Mouse (Mus musculus) neural tube, embryonic 14.5 days (tissue): ENCODE data around the gene Vdac1. TPM values are rescaled to one million over a fixed set of nuclear protein-coding genes. Genes with fewer than 3 reads are reported as not detected.

ENCODE experiments used
- ATAC-seq: fragments of 200-750 bp; cut with Nextera tagmentation; 2 replicates; pipeline ENCODE4 v1.8.0; 2017; ENCODE audit warnings: low read depth, mild to moderate bottlenecking, moderate TSS enrichment, moderate library complexity
- H3K27ac ChIP-seq: fragments of 300-500 bp; sonication (generic); 2 replicates; pipeline ENCODE4 v1.5.1; 2014; ENCODE audit warnings: low read depth, mild to moderate bottlenecking, control low read depth, low read length, moderate library complexity, mixed read lengths
- H3K27me3 ChIP-seq: fragments of 300-500 bp; sonication (generic); 2 replicates; pipeline ENCODE4 v1.6.1; 2014; ENCODE audit warnings: low read length; ENCODE audit not compliant: control insufficient read depth, insufficient read depth
- H3K36me3 ChIP-seq: fragments of 300-500 bp; sonication (generic); 2 replicates; pipeline ENCODE4 v1.6.1; 2014; ENCODE audit warnings: low read length, mixed read lengths; ENCODE audit not compliant: control insufficient read depth, insufficient read depth
- H3K4me1 ChIP-seq: fragments of 300-500 bp; sonication (generic); 2 replicates; pipeline ENCODE4 v1.6.1; 2014; ENCODE audit warnings: low read length; ENCODE audit not compliant: control insufficient read depth, insufficient read depth
- H3K4me2 ChIP-seq: fragments of 300-500 bp; sonication (generic); 2 replicates; pipeline ENCODE4 v1.6.1; 2014; ENCODE audit warnings: mild to moderate bottlenecking, low read depth, low read length, control low read depth
- H3K4me3 ChIP-seq: fragments of 300-500 bp; sonication (generic); 2 replicates; pipeline ENCODE4 v1.5.1; 2014; ENCODE audit warnings: low read depth, low read length, control low read depth, mixed read lengths
- H3K9ac ChIP-seq: fragments of 300-500 bp; sonication (generic); replicated peaks from 2 replicates; pipeline ENCODE4 v1.6.1; 2014; ENCODE audit warnings: low read depth, mild to moderate bottlenecking, control low read depth, low read length, mixed read lengths
- H3K9me3 ChIP-seq: fragments of 300-500 bp; sonication (generic); 2 replicates; pipeline ENCODE4 v1.6.1; 2016; ENCODE audit warnings: low read length; ENCODE audit not compliant: control insufficient read depth
- WGBS: fragments of 180-500 bp; shearing (Covaris S2); extraction: QIAGEN DNeasy Blood & Tissue Kit; methylation state at CpG from one replicate; pipeline ENCODE4 v1.1.7; 2014; 5-methylcytosine and 5-hydroxymethylcytosine counted together
- polyA plus RNA-seq: library from polyadenylated mRNA; unstranded; fragments of >200 nt; fragmentation: Nextera tagmentation; extraction: Ambion mirVana; gene quantifications from 2 replicates; pipeline ENCODE4 v1.2.1, GENCODE M21; 2014

Vdac1 gene
- polyA plus RNA-seq, 1 experiment from 2014 or later = 282 TPM

- Histone ChIP-seq H3K36me3 (no peaks in the 10 kb centered on the region), H3K9me3 (no peaks in the 10 kb centered on the region), H3K4me3 (no peak overlapping the region), H3K27ac (no peak overlapping the region), H3K9ac (no peak overlapping the region), H3K27me3 (no peaks in the 10 kb centered on the region), H3K4me2 (no peak overlapping the region), H3K4me1 (0 out of 2 replicates have a peak, but pooled peaks cover 2% of the 10 kb centered on the region)
- peak; percentile 63; the same call in 1 of the 2 replicates for ATAC-seq
- 47% methylated on average over 16 of the region's 16 CpGs for WGBS
Measured at GRCm38 (mm10) chr11:52332421-52333118, 28.1 kb upstream of the Vdac1 start.

- peak; percentile 41; the same call in 1 of the 2 replicates for ATAC-seq
- H3K36me3 ChIP-seq = no peaks in the 10 kb centered on the region
- H3K9me3 ChIP-seq = no peaks in the 10 kb centered on the region
- WGBS = 85% methylated on average over 13 of the region's 13 CpGs
- H3K27me3 ChIP-seq = no peaks in the 10 kb centered on the region
- 0 out of 2 replicates have a peak, but pooled peaks cover 2% of the 10 kb centered on the region for H3K4me1 ChIP-seq
- H3K4me2 ChIP-seq = no peak overlapping the region
- no peak overlapping the region for H3K4me3 ChIP-seq
- H3K27ac ChIP-seq = no peak overlapping the region
- H3K9ac ChIP-seq = no peak overlapping the region
Measured at GRCm38 (mm10) chr11:52333616-52334015, 27.0 kb upstream of the Vdac1 start.

- Histone ChIP-seq H3K9ac (no peak overlapping the region), H3K4me3 (no peak overlapping the region), H3K4me1 (0 out of 2 replicates have a peak, but pooled peaks cover 2% of the 10 kb centered on the region), H3K4me2 (no peak overlapping the region), H3K27me3 (no peaks in the 10 kb centered on the region), H3K36me3 (no peaks in the 10 kb centered on the region), H3K9me3 (no peaks in the 10 kb centered on the region), H3K27ac (no peak overlapping the region)
- WGBS = 86% methylated on average over 4 of the region's 4 CpGs
- ATAC-seq = no peak
Measured at GRCm38 (mm10) chr11:52335263-52335662, 25.4 kb upstream of the Vdac1 start.

GRCm38 (mm10) chr11:52335924-52336323 lies 24.7 kb upstream of the Vdac1 start:
- H3K9me3 ChIP-seq = no peaks in the 10 kb centered on the region
- no peaks in the 10 kb centered on the region for H3K36me3 ChIP-seq
- H3K4me2 ChIP-seq = no peak overlapping the region
- WGBS = 78% methylated on average over 7 of the region's 7 CpGs
- H3K4me3 ChIP-seq = no peak overlapping the region
- no peak overlapping the region for H3K27ac ChIP-seq
- H3K4me1 ChIP-seq = 0 out of 2 replicates have a peak, but pooled peaks cover 2% of the 10 kb centered on the region
- H3K9ac ChIP-seq = no peak overlapping the region
- no peaks in the 10 kb centered on the region for H3K27me3 ChIP-seq
- no peak for ATAC-seq

DNA sequence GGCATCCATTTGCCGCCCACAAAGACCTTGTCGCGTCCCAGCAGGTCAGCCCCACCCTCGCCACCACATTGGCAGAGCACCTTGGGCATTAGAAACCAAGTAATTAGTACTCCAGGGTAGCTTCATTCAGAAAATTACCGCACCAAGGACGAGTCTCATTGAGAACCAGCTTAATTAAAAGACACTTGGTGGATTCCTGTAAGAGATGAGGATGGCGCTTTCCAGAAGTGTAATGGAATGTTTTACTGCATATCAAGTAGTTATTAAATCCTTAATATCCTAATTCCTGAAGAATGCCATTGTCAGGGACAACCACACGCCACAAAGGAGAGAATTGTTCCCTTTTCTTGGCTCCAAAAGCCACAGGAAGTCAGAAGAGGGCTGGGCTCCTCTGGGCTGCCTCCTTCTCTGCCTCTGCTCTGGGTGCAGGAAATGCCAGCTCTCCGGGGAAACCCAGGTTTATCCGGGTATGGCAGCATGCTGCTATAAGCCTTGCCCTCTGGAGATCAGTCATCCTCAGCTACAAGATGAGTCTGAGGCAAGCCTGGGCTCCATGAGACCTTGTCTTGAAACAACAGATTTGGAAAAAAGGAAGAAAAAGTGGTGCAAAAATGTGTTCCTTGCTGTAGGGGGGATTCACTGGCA lies 22.9 kb upstream of the Vdac1 start:
- no peak for ATAC-seq
- Histone ChIP-seq H3K27me3 (no peaks in the 10 kb centered on the region), H3K4me2 (no peak overlapping the region), H3K27ac (no peak overlapping the region), H3K36me3 (no peaks in the 10 kb centered on the region), H3K4me1 (0 out of 2 replicates have a peak, but pooled peaks cover 2% of the 10 kb centered on the region), H3K9ac (no peak overlapping the region), H3K9me3 (no peaks in the 10 kb centered on the region), H3K4me3 (no peak overlapping the region)
- 66% methylated on average over 10 of the region's 10 CpGs for WGBS

- H3K9me3 ChIP-seq = no peaks in the 10 kb centered on the region
- H3K4me1 ChIP-seq = 0 out of 2 replicates have a peak, but pooled peaks cover 2% of the 10 kb centered on the region
- no peaks in the 10 kb centered on the region for H3K36me3 ChIP-seq
- WGBS = 81% methylated on average over 3 of the region's 3 CpGs
- H3K27me3 ChIP-seq = no peaks in the 10 kb centered on the region
- H3K4me2 ChIP-seq = no peak overlapping the region
- H3K4me3 ChIP-seq = no peak overlapping the region
- no peak for ATAC-seq
- H3K27ac ChIP-seq = no peak overlapping the region
- no peak overlapping the region for H3K9ac ChIP-seq
Measured at GRCm38 (mm10) chr11:52338351-52338750, 22.3 kb upstream of the Vdac1 start.

- Histone ChIP-seq H3K27me3 (no peaks in the 10 kb centered on the region), H3K4me1 (0 out of 2 replicates have a peak, but pooled peaks cover 2% of the 10 kb centered on the region), H3K27ac (no peak overlapping the region), H3K9ac (no peak overlapping the region), H3K4me3 (no peak overlapping the region), H3K4me2 (no peak overlapping the region), H3K36me3 (no peaks in the 10 kb centered on the region), H3K9me3 (no peaks in the 10 kb centered on the region)
- no peak for ATAC-seq
- WGBS = 94% methylated on average over 4 of the region's 4 CpGs
Measured at GRCm38 (mm10) chr11:52339098-52339497, 21.6 kb upstream of the Vdac1 start.

DNA sequence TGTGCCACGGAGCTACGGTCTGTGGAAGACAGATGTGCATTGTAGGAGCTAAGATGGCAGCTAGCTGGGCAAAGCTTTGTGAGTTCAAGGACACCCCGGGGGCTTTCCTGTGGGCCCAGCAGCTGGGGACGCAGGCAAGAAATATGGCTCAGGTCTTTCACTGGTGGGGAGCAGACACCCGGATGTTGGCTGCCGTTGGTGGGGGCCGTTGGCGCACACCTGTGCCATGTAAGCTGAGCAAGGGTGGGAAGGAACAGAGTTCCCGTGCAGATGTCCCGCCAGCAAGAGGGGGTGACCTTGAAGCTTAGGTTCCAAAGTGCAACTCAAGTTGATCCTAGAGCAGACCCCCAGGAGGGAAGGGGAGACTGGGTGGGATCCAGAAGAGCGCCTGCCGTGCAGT lies 21.1 kb upstream of the Vdac1 start:
- Histone ChIP-seq H3K4me3 (no peak overlapping the region), H3K4me1 (0 out of 2 replicates have a peak, but pooled peaks cover 2% of the 10 kb centered on the region), H3K27ac (no peak overlapping the region), H3K4me2 (no peak overlapping the region), H3K36me3 (no peaks in the 10 kb centered on the region), H3K9me3 (no peaks in the 10 kb centered on the region), H3K27me3 (no peaks in the 10 kb centered on the region), H3K9ac (no peak overlapping the region)
- WGBS = 93% methylated on average over 12 of the region's 12 CpGs
- ATAC-seq = no peak
